Mouse (Mus musculus): ENCODE data around the gene Cfl1.

DNA sequence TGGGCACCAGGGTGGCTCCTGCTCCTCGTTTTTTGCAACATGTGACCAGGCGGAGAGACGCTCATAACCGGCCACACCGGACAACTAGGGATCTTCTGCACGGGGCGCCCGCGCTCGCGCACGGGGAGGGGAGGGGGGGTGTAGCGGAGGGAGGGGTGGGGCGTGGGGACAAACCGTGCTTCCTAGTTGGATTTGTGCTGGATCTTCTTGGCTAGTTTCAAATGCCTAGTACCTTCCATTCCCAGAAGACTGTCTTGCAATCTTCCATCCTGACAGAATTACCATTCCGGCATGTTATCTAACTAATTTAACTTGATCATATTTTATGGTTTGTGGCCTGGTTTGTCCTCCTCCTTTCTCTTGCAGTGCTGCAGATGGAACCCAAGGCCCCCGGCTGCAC is 13.4 kb downstream of the Cfl1 start, which contains the start of gene 1700020D05Rik:
- TF ChIP-seq POLR2A (IDR thresholded peaks at IDR 0.05; ENCODE audit: borderline replicate concordance, control insufficient read depth, low read depth, low read length) (no peak), CTCF (IDR thresholded peaks at IDR 0.05; ENCODE audit: control insufficient read depth, insufficient read depth, low read length) (no peak)

Measured in bone marrow, adult 2 months (tissue).